Mouse (Mus musculus) liver, embryonic 12.5 days (tissue): Measurements from ENCODE around the gene Socs2. TPM values are rescaled to one million over a fixed set of nuclear protein-coding genes. Genes with fewer than 3 reads are reported as not detected.

Experiments
- ATAC-seq: fragments of 200-750 bp; cut with Nextera tagmentation; 2 replicates; pipeline ENCODE4 v1.8.0; 2017; ENCODE audit warnings: moderate number of reproducible peaks, mild to moderate bottlenecking, moderate library complexity
- H3K27ac ChIP-seq: fragments of 300-500 bp; sonication (generic); 2 replicates; pipeline ENCODE4 v1.5.1; 2016; ENCODE audit warnings: mild to moderate bottlenecking
- H3K27me3 ChIP-seq: fragments of 300-500 bp; sonication (generic); replicated peaks from 2 replicates; pipeline ENCODE4 v1.6.1; 2016; ENCODE audit warnings: mild to moderate bottlenecking, moderate library complexity
- H3K36me3 ChIP-seq: fragments of 300-500 bp; sonication (generic); 2 replicates; pipeline ENCODE4 v1.6.1; 2016; ENCODE audit warnings: mild to moderate bottlenecking, moderate library complexity
- H3K4me1 ChIP-seq: fragments of 300-500 bp; sonication (generic); 2 replicates; pipeline ENCODE4 v1.6.1; 2016
- H3K4me2 ChIP-seq: fragments of 300-500 bp; sonication (generic); 2 replicates; pipeline ENCODE4 v1.6.1; 2016; ENCODE audit warnings: mild to moderate bottlenecking, moderate library complexity
- H3K4me3 ChIP-seq: fragments of 300-500 bp; sonication (generic); 2 replicates; pipeline ENCODE4 v1.5.1; 2016; ENCODE audit warnings: mild to moderate bottlenecking, moderate library complexity
- H3K9ac ChIP-seq: fragments of 300-500 bp; sonication (generic); 2 replicates; pipeline ENCODE4 v1.6.1; 2016; ENCODE audit warnings: mild to moderate bottlenecking, moderate library complexity
- H3K9me3 ChIP-seq: fragments of 300-500 bp; sonication (generic); replicated peaks from 2 replicates; pipeline ENCODE4 v1.6.1; 2016; ENCODE audit warnings: mild to moderate bottlenecking, moderate library complexity
- WGBS: fragments of 180-500 bp; shearing (Covaris S2); methylation state at CpG from one replicate; pipeline ENCODE4 v1.1.7; 2016; ENCODE audit not compliant: insufficient replicate concordance; 5-methylcytosine and 5-hydroxymethylcytosine counted together
- polyA plus RNA-seq: library from polyadenylated mRNA; unstranded; fragments of >200 nt; fragmentation: Nextera tagmentation; extraction: Ambion mirVana; gene quantifications from 2 replicates; pipeline ENCODE4 v1.2.1, GENCODE M21; 2016

Gene Socs2
- polyA plus RNA-seq, 1 experiment from 2014 or later = 10.1 TPM

- Histone ChIP-seq H3K9ac (no peak overlapping the region), H3K9me3 (no peaks in the 10 kb centered on the region), H3K4me1 (no peaks in the 10 kb centered on the region), H3K4me3 (no peak overlapping the region), H3K4me2 (no peak overlapping the region), H3K27ac (no peak overlapping the region), H3K36me3 (no peaks in the 10 kb centered on the region), H3K27me3 (no peaks in the 10 kb centered on the region)
- no peak for ATAC-seq
- WGBS = 76% methylated on average over 6 of the region's 6 CpGs
These were observed 30.5 kb downstream of the Socs2 start for GRCm38 (mm10) chr10:95386527-95386926.

GRCm38 (mm10) chr10:95385801-95386203, 31.2 kb downstream of the Socs2 start:
- 61% methylated on average over 4 of the region's 4 CpGs for WGBS
- Histone ChIP-seq H3K27ac (no peak overlapping the region), H3K9me3 (no peaks in the 10 kb centered on the region), H3K27me3 (no peaks in the 10 kb centered on the region), H3K4me3 (no peak overlapping the region), H3K4me2 (no peak overlapping the region), H3K9ac (no peak overlapping the region), H3K36me3 (no peaks in the 10 kb centered on the region), H3K4me1 (no peaks in the 10 kb centered on the region)
- no peak for ATAC-seq

- Histone ChIP-seq H3K27ac (no peak overlapping the region), H3K9me3 (no peaks in the 10 kb centered on the region), H3K4me1 (no peaks in the 10 kb centered on the region), H3K36me3 (no peaks in the 10 kb centered on the region), H3K4me3 (no peak overlapping the region), H3K27me3 (no peaks in the 10 kb centered on the region), H3K9ac (no peak overlapping the region), H3K4me2 (no peak overlapping the region)
- WGBS = 50% methylated on average over 1 of the region's 1 CpGs
- ATAC-seq = no peak
These were observed 31.9 kb downstream of the Socs2 start for GRCm38 (mm10) chr10:95385081-95385480.

GRCm38 (mm10) chr10:95384446-95384845, 32.5 kb downstream of the Socs2 start:
- WGBS = 66% methylated on average over 8 of the region's 8 CpGs
- Histone ChIP-seq H3K4me3 (no peak overlapping the region), H3K27ac (no peak overlapping the region), H3K9ac (no peak overlapping the region), H3K36me3 (no peaks in the 10 kb centered on the region), H3K27me3 (no peaks in the 10 kb centered on the region), H3K9me3 (no peaks in the 10 kb centered on the region), H3K4me2 (no peak overlapping the region), H3K4me1 (no peaks in the 10 kb centered on the region)
- no peak for ATAC-seq

GRCm38 (mm10) chr10:95373340-95373739, 43.6 kb downstream of the Socs2 start:
- no peaks in the 10 kb centered on the region for H3K4me1 ChIP-seq
- 72% methylated on average over 6 of the region's 6 CpGs for WGBS

GRCm38 (mm10) chr10:95371942-95372341, 45.0 kb downstream of the Socs2 start:
- Histone ChIP-seq H3K27me3 (no peaks in the 10 kb centered on the region), H3K4me1 (no peaks in the 10 kb centered on the region), H3K4me3 (no peak overlapping the region), H3K36me3 (no peaks in the 10 kb centered on the region), H3K27ac (no peak overlapping the region), H3K9me3 (no peaks in the 10 kb centered on the region), H3K9ac (no peak overlapping the region), H3K4me2 (no peak overlapping the region)
- 68% methylated on average over 3 of the region's 3 CpGs for WGBS
- no peak for ATAC-seq

More at GRCm38 (mm10) chr10:95373340-95373739, 43.6 kb downstream of the Socs2 start:
- no peak overlapping the region for H3K4me3 ChIP-seq
- no peaks in the 10 kb centered on the region for H3K36me3 ChIP-seq
- H3K4me2 ChIP-seq = no peak overlapping the region
- no peak overlapping the region for H3K27ac ChIP-seq
- H3K9me3 ChIP-seq = no peaks in the 10 kb centered on the region
- H3K27me3 ChIP-seq = no peaks in the 10 kb centered on the region
- no peak overlapping the region for H3K9ac ChIP-seq
- ATAC-seq = no peak

- ATAC-seq = no peak
- no peak overlapping the region for H3K4me3 ChIP-seq
- no peaks in the 10 kb centered on the region for H3K4me1 ChIP-seq
- H3K27me3 ChIP-seq = no peaks in the 10 kb centered on the region
- H3K9me3 ChIP-seq = no peaks in the 10 kb centered on the region
- no peak overlapping the region for H3K27ac ChIP-seq
- no peak overlapping the region for H3K4me2 ChIP-seq
- H3K36me3 ChIP-seq = no peaks in the 10 kb centered on the region
- no peak overlapping the region for H3K9ac ChIP-seq
These were observed 47.8 kb downstream of the Socs2 start for GRCm38 (mm10) chr10:95369190-95369589.

- no peak overlapping the region for H3K9ac ChIP-seq
- no peak overlapping the region for H3K4me3 ChIP-seq
- no peaks in the 10 kb centered on the region for H3K36me3 ChIP-seq
- 78% methylated on average over 14 of the region's 14 CpGs for WGBS
- no peak overlapping the region for H3K27ac ChIP-seq
- no peak overlapping the region for H3K4me2 ChIP-seq
- H3K4me1 ChIP-seq = no peaks in the 10 kb centered on the region
- no peak for ATAC-seq
- no peaks in the 10 kb centered on the region for H3K9me3 ChIP-seq
- no peaks in the 10 kb centered on the region for H3K27me3 ChIP-seq
These were observed 48.8 kb downstream of the Socs2 start for GRCm38 (mm10) chr10:95368151-95368550.

GRCm38 (mm10) chr10:95367661-95368089, 49.3 kb downstream of the Socs2 start:
- no peaks in the 10 kb centered on the region for H3K4me1 ChIP-seq

GRCm38 (mm10) chr10:95367241-95367640, 49.7 kb downstream of the Socs2 start:
- Histone ChIP-seq H3K36me3 (no peaks in the 10 kb centered on the region), H3K27ac (no peak overlapping the region), H3K4me1 (no peaks in the 10 kb centered on the region), H3K4me2 (no peak overlapping the region), H3K4me3 (no peak overlapping the region), H3K9ac (no peak overlapping the region), H3K9me3 (no peaks in the 10 kb centered on the region), H3K27me3 (no peaks in the 10 kb centered on the region)
- 73% methylated on average over 7 of the region's 7 CpGs for WGBS
- no peak for ATAC-seq

More at GRCm38 (mm10) chr10:95367661-95368089, 49.3 kb downstream of the Socs2 start:
- Histone ChIP-seq H3K36me3 (no peaks in the 10 kb centered on the region), H3K27me3 (no peaks in the 10 kb centered on the region), H3K9ac (no peak overlapping the region), H3K9me3 (no peaks in the 10 kb centered on the region), H3K4me3 (no peak overlapping the region), H3K4me2 (no peak overlapping the region), H3K27ac (no peak overlapping the region)
- 69% methylated on average over 9 of the region's 9 CpGs for WGBS
- no peak for ATAC-seq

- Histone ChIP-seq H3K4me1 (no peaks in the 10 kb centered on the region), H3K27me3 (no peaks in the 10 kb centered on the region), H3K27ac (no peak overlapping the region), H3K4me2 (no peak overlapping the region), H3K9me3 (no peaks in the 10 kb centered on the region), H3K4me3 (no peak overlapping the region), H3K9ac (no peak overlapping the region), H3K36me3 (no peaks in the 10 kb centered on the region)
- WGBS = 35% methylated on average over 2 of the region's 2 CpGs
- ATAC-seq = no peak
These were observed 54.7 kb downstream of the Socs2 start for GRCm38 (mm10) chr10:95362326-95362725.

- H3K27me3 ChIP-seq = no peaks in the 10 kb centered on the region
- H3K4me2 ChIP-seq = no peak overlapping the region
- H3K27ac ChIP-seq = no peak overlapping the region
- H3K9ac ChIP-seq = no peak overlapping the region
- no peaks in the 10 kb centered on the region for H3K9me3 ChIP-seq
- no peak for ATAC-seq
- 72% methylated on average over 12 of the region's 12 CpGs for whole genome bisulfite sequencing
- no peak overlapping the region for H3K4me3 ChIP-seq
- H3K36me3 ChIP-seq = no peaks in the 10 kb centered on the region
- no peaks in the 10 kb centered on the region for H3K4me1 ChIP-seq
These were observed 55.6 kb downstream of the Socs2 start for GRCm38 (mm10) chr10:95361260-95361841.

- Histone ChIP-seq H3K4me2 (no peak overlapping the region), H3K27me3 (0 out of 2 replicates have a peak, but pooled peaks cover 3% of the 10 kb centered on the region), H3K9me3 (no peaks in the 10 kb centered on the region), H3K9ac (no peak overlapping the region), H3K27ac (no peak overlapping the region), H3K4me1 (no peaks in the 10 kb centered on the region), H3K36me3 (no peaks in the 10 kb centered on the region), H3K4me3 (no peak overlapping the region)
- 77% methylated on average over 5 of the region's 5 CpGs for WGBS
- ATAC-seq = no peak
These were observed 56.9 kb downstream of the Socs2 start for GRCm38 (mm10) chr10:95360048-95360447.
